Mouse (Mus musculus): ENCODE data around the gene Atl1.

DNA sequence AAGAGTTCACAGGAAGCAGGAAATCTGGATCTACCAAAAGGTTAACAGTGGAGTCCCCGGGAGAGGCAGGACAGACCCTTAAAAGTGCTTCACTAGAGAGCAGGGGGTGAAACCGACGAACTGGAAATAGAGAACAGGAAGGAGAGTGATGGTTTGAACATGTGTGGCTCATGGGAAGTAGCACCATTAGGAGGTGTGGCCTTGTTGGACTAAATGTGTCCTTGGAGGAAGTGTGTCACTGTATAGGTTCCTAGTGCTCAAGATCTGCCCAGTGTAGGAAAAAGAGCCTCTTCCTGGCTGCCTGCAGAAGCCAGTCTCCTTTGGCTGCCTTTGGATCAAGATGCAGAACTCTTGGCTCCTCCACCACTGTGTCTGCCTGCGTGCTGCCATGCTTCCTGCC lies 112.7 kb downstream of the Atl1 start:
- TF ChIP-seq CTCF (IDR thresholded peaks at IDR 0.05; ENCODE audit: control insufficient read depth, insufficient read depth, low read length) = no peak
- no peak for TF ChIP-seq POLR2A (IDR thresholded peaks at IDR 0.05; ENCODE audit: borderline replicate concordance, control insufficient read depth, low read depth, low read length)

All from bone marrow, adult 2 months (tissue).